Mouse (Mus musculus) CH12.LX (cell line): Measurements from ENCODE around the gene Vwf.

ENCODE experiments used
- BHLHE40 ChIP-seq: IDR thresholded peaks from 2 replicates; pipeline ENCODE4 v1.6.1; 2011; ENCODE audit warnings: mild to moderate bottlenecking, low read depth, low read length, improper control_type of control experiment
- CHD1 ChIP-seq: IDR thresholded peaks from 2 replicates; pipeline ENCODE4 v1.6.1; 2012; ENCODE audit warnings: low read depth, low read length, improper control_type of control experiment, inconsistent platforms
- CTCF ChIP-seq, 2 experiments: IDR thresholded peaks in 1 of 2; conservative IDR thresholded peaks in 1 of 2; 2 replicates each; pipeline ENCODE4 v1.5.1; 2011 to 2012; ENCODE audit warnings: low read depth in 2 of 2, low read length in 2 of 2, improper control_type of control experiment in 1 of 2, inconsistent platforms in 1 of 2, mild to moderate bottlenecking in 1 of 2, moderate library complexity in 1 of 2
- MEF2A ChIP-seq: IDR thresholded peaks from 2 replicates; pipeline ENCODE4 v1.6.1; 2014; ENCODE audit warnings: low read depth, mild to moderate bottlenecking, inconsistent platforms, low read length, improper control_type of control experiment, borderline replicate concordance
- POLR2A ChIP-seq: IDR thresholded peaks from 2 replicates; pipeline ENCODE4 v1.6.1; 2011; ENCODE audit warnings: low read depth, mild to moderate bottlenecking, improper control_type of control experiment, low read length
- UBTF ChIP-seq: IDR thresholded peaks from 2 replicates; pipeline ENCODE4 v1.6.1; 2012; ENCODE audit warnings: low read depth, mild to moderate bottlenecking, inconsistent platforms, low read length, improper control_type of control experiment, moderate library complexity
- ZKSCAN1 ChIP-seq: IDR thresholded peaks from 2 replicates; pipeline ENCODE4 v1.6.1; 2012; ENCODE audit warnings: low read depth, inconsistent platforms, low read length, improper control_type of control experiment, borderline replicate concordance
- ZMIZ1 ChIP-seq: IDR thresholded peaks from 2 replicates; pipeline ENCODE4 v1.6.1; 2012; ENCODE audit warnings: low read depth, mild to moderate bottlenecking, inconsistent platforms, low read length, improper control_type of control experiment

DNA sequence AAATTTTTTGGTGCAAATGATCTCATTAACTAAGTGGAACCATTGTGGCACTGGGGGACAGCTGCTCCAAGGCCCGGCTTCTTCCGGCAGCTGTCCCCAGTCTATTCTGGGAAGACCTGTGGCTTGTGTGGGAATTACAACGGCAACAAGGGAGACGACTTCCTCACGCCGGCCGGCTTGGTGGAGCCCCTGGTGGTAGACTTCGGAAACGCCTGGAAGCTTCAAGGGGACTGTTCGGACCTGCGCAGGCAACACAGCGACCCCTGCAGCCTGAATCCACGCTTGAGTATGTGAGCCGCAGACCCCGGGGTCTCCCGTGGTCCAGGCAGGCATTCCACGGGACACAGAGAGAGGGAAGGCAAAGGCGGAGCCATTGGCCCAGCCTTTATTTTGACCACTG, 56.7 kb downstream of the Vwf start:
- TF ChIP-seq POLR2A (no peak), UBTF (no peak), MEF2A (peak; percentile 51; the same call in 1 of the 2 replicates), CTCF (conservative IDR thresholded peaks at IDR 0.05 in 1 of 2, IDR thresholded peaks at IDR 0.05 in 1 of 2; ENCODE audit: low read depth in 2 of 2, low read length in 2 of 2) (peak; percentile 42 to 97), ZMIZ1 (no peak), ZKSCAN1 (no peak), CHD1 (no peak), BHLHE40 (no peak)
